ENCODE assay signal across 17 mouse cellular contexts in the genomic region with DNA sequence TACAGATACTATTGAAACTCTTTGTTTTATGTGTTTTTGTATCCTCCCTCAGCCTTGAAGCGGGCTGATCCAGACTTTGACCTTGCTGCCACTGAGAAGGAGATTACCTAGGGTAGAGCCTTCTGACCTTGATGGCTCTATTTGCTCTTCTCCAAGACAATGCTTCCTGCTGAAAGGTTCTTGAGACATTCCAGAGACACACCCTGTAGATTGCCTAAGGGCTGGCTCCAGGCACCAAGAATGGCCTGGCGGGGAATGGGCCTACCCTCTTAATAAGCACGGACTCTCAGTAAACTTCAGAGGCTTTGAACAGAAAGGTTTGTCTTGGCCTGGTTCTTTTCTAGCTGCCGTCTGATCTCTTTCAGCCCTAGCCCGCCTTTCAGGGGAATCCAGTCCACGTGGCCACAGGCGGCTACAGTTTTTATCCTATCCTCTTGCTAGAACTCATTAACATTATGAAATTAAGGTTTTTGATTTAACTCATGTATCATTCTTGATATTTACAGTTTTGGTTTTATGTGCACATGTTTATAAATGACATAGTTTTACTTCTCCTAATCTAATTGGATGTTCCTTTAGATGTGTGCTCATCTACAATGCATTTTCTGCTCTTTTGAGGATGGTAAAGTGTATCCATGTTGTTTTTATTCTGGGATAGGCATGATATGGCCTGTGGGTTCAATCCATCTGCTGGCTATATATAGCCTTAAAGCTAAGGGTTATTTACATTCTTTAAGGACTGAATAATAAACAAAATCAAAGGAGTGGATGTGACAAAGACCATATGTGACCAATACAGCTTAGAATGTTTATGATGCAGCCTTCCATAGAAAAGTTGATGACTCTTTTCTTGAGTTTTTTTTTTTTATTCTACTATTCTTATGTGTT.
"Had no signal": no experiment of that assay in that cellular context is flagged by ENCODE, and none has a peak within 500 bp of the region (broad histone marks: within the 10 kb centered on the region; RNA-seq: fewer than 3 reads in every experiment).

No protein-coding gene starts in this region.

- ATAC-seq: lung, postnatal 0 days; midbrain, embryonic 16.5 days had no signal

- H3K4me2 ChIP-seq: limb, embryonic 13.5 days; liver, embryonic 11.5 days; liver, embryonic 15.5 days; midbrain, embryonic 12.5 days had no signal

- H3K9ac ChIP-seq: limb, embryonic 13.5 days; liver, embryonic 15.5 days; midbrain, embryonic 12.5 days had no signal

- H3K36me3 ChIP-seq: limb, embryonic 13.5 days; liver, embryonic 15.5 days; midbrain, embryonic 12.5 days had no signal

- DNase-seq: kidney, adult 11 months; kidney, adult 9 months; kidney, postnatal 4 days; left cerebral cortex, postnatal 4 days; right cerebral cortex, postnatal 14 days; thymus, adult 2 months; thymus, postnatal 25 days had no signal

- H3K4me1 ChIP-seq: limb, embryonic 13.5 days; liver, embryonic 15.5 days; megakaryocyte, embryonic 14.5 days; midbrain, embryonic 12.5 days had no signal

- H3K4me3 ChIP-seq: layer of hippocampus, adult 2 months; limb, embryonic 13.5 days; liver, embryonic 15.5 days; megakaryocyte, embryonic 14.5 days; midbrain, embryonic 12.5 days had no signal

- H3K9me3 ChIP-seq: limb, embryonic 13.5 days; liver, embryonic 15.5 days; megakaryocyte, embryonic 14.5 days; midbrain, embryonic 12.5 days had no signal

- H3K27me3 ChIP-seq: liver, embryonic 15.5 days; midbrain, embryonic 12.5 days had no signal

- H3K27ac ChIP-seq: kidney, postnatal 0 days; layer of hippocampus, adult 2 months; limb, embryonic 13.5 days; liver, embryonic 15.5 days; macrophage; midbrain, embryonic 12.5 days had no signal
